Mouse (Mus musculus) MEL (cell line): ENCODE results near the gene Tomt. TPM values are rescaled to one million over a fixed set of nuclear protein-coding genes. Genes with fewer than 3 reads are reported as not detected.

Experiments
- DNase-seq: peaks from one replicate; pipeline ENCODE4 v3.0.0; 2011; ENCODE audit warnings: low read depth, low spot score
- H3K27ac ChIP-seq: 2 replicates; pipeline ENCODE4 v1.5.1; 2012; ENCODE audit warnings: low read depth, mild to moderate bottlenecking, control low read depth, low read length, moderate library complexity; ENCODE audit not compliant: control insufficient read depth
- H3K27me3 ChIP-seq, 2 experiments: fragments of 150-350 bp in 1 of 2; sonication (generic) in 1 of 2; 2 replicates each; pipeline ENCODE4 v1.6.1; 2012; ENCODE audit warnings: low read length in 2 of 2, mild to moderate bottlenecking in 2 of 2, improper control_type of control experiment in 1 of 2, moderate library complexity in 1 of 2; ENCODE audit not compliant: insufficient read depth in 2 of 2, control insufficient read depth in 1 of 2
- H3K36me3 ChIP-seq, 2 experiments: 2 replicates each; pipeline ENCODE4 v1.6.1; 2012 to 2014; ENCODE audit warnings: low read length in 2 of 2, improper control_type of control experiment in 1 of 2, inconsistent platforms in 1 of 2, mild to moderate bottlenecking in 1 of 2; ENCODE audit not compliant: insufficient read depth in 2 of 2, control insufficient read depth in 1 of 2
- H3K4me1 ChIP-seq, 2 experiments: fragments of 150-350 bp in 1 of 2; sonication (generic) in 1 of 2; 2 replicates each; pipeline ENCODE4 v1.6.1; 2012; ENCODE audit warnings: low read length in 2 of 2, improper control_type of control experiment in 1 of 2, mild to moderate bottlenecking in 1 of 2; ENCODE audit not compliant: insufficient read depth in 2 of 2, control insufficient read depth in 1 of 2
- H3K4me3 ChIP-seq, 2 experiments: fragments of 150-350 bp in 1 of 2; sonication (generic) in 1 of 2; 2 replicates each; pipeline ENCODE4 v1.5.1; 2012; ENCODE audit warnings: low read depth in 2 of 2, low read length in 2 of 2, mild to moderate bottlenecking in 2 of 2, moderate library complexity in 2 of 2, control low read depth in 1 of 2, improper control_type of control experiment in 1 of 2; ENCODE audit not compliant: control insufficient read depth in 1 of 2, insufficient read depth in 1 of 2
- H3K79me2 ChIP-seq: 2 replicates; pipeline ENCODE4 v1.6.1; 2012; ENCODE audit warnings: mild to moderate bottlenecking, low read length, moderate library complexity; ENCODE audit not compliant: control insufficient read depth, poor library complexity, insufficient read depth
- H3K9ac ChIP-seq: 2 replicates; pipeline ENCODE4 v1.6.1; 2012; ENCODE audit warnings: low read depth, mild to moderate bottlenecking, control low read depth, low read length, moderate library complexity; ENCODE audit not compliant: control insufficient read depth, poor library complexity, severe bottlenecking
- H3K9me3 ChIP-seq: fragments of 150-350 bp; sonication (generic); replicated peaks from 2 replicates; pipeline ENCODE4 v1.6.1; 2012; ENCODE audit warnings: mild to moderate bottlenecking, low read length, improper control_type of control experiment, moderate library complexity; ENCODE audit not compliant: insufficient read depth
- CHD1 ChIP-seq: IDR thresholded peaks from 2 replicates; pipeline ENCODE4 v1.6.1; 2012; ENCODE audit warnings: low read depth, mild to moderate bottlenecking, inconsistent platforms, low read length, improper control_type of control experiment
- CTCF ChIP-seq, 3 experiments: IDR thresholded peaks in 2 of 3; conservative IDR thresholded peaks in 1 of 3; 2 replicates each; pipeline ENCODE4 v1.5.1; 2011 to 2012; ENCODE audit warnings: low read length in 3 of 3, low read depth in 2 of 3, mild to moderate bottlenecking in 2 of 3, improper control_type of control experiment in 1 of 3, inconsistent platforms in 1 of 3, mixed read lengths in 1 of 3, moderate library complexity in 1 of 3; ENCODE audit not compliant: control insufficient read depth in 1 of 3, insufficient read depth in 1 of 3, poor library complexity in 1 of 3, severe bottlenecking in 1 of 3
- E2F4 ChIP-seq: IDR thresholded peaks from 2 replicates; pipeline ENCODE4 v1.6.1; 2011; ENCODE audit warnings: low read depth, low read length, improper control_type of control experiment, borderline replicate concordance
- HCFC1 ChIP-seq: IDR thresholded peaks from 2 replicates; pipeline ENCODE4 v1.6.1; 2012; ENCODE audit warnings: low read depth, mild to moderate bottlenecking, inconsistent platforms, low read length, improper control_type of control experiment, moderate library complexity
- MAX ChIP-seq: IDR thresholded peaks from 2 replicates; pipeline ENCODE4 v1.6.1; 2011; ENCODE audit warnings: low read length, improper control_type of control experiment
- MAZ ChIP-seq: IDR thresholded peaks from 2 replicates; pipeline ENCODE4 v1.6.1; 2012; ENCODE audit warnings: low read depth, mild to moderate bottlenecking, inconsistent platforms, low read length, improper control_type of control experiment
- MXI1 ChIP-seq: IDR thresholded peaks from 2 replicates; pipeline ENCODE4 v1.6.1; 2011; ENCODE audit warnings: mild to moderate bottlenecking, low read depth, low read length, improper control_type of control experiment
- MYB ChIP-seq: IDR thresholded peaks from 2 replicates; pipeline ENCODE4 v1.6.1; 2011; ENCODE audit warnings: mild to moderate bottlenecking, low read depth, low read length, improper control_type of control experiment
- NELFE ChIP-seq: IDR thresholded peaks from 2 replicates; pipeline ENCODE4 v1.6.1; 2011; ENCODE audit warnings: low read depth, low read length, improper control_type of control experiment
- POLR2A ChIP-seq, 2 experiments: IDR thresholded peaks; 2 replicates each; pipeline ENCODE4 v1.6.1; 2011 to 2012; ENCODE audit warnings: low read length in 2 of 2, mild to moderate bottlenecking in 2 of 2, control low read depth in 1 of 2, improper control_type of control experiment in 1 of 2, low read depth in 1 of 2, moderate library complexity in 1 of 2; ENCODE audit not compliant: control insufficient read depth in 1 of 2, insufficient read depth in 1 of 2, poor library complexity in 1 of 2
- POLR2AphosphoS5 ChIP-seq: IDR thresholded peaks from 2 replicates; pipeline ENCODE4 v1.6.1; 2012; ENCODE audit warnings: low read depth, borderline replicate concordance, mild to moderate bottlenecking, inconsistent platforms, low read length, moderate library complexity, mixed read lengths
- RAD21 ChIP-seq: IDR thresholded peaks from 2 replicates; pipeline ENCODE4 v1.6.1; 2011; ENCODE audit warnings: mild to moderate bottlenecking, low read depth, low read length, improper control_type of control experiment
- USF1 ChIP-seq: IDR thresholded peaks from 2 replicates; pipeline ENCODE4 v1.6.1; 2014; ENCODE audit warnings: low read depth, mild to moderate bottlenecking, inconsistent platforms, low read length, improper control_type of control experiment, moderate library complexity
- USF2 ChIP-seq, 2 experiments: IDR thresholded peaks; 2 replicates each; pipeline ENCODE4 v1.6.1; 2011 to 2012; ENCODE audit warnings: improper control_type of control experiment in 2 of 2, low read length in 2 of 2, borderline replicate concordance in 1 of 2, inconsistent platforms in 1 of 2, low read depth in 1 of 2, mild to moderate bottlenecking in 1 of 2; ENCODE audit not compliant: insufficient read depth in 1 of 2
- ZC3H11A ChIP-seq: IDR thresholded peaks from 2 replicates; pipeline ENCODE4 v1.6.1; 2012; ENCODE audit warnings: low read depth, mild to moderate bottlenecking, inconsistent platforms, low read length, improper control_type of control experiment
- ZKSCAN1 ChIP-seq: IDR thresholded peaks from 2 replicates; pipeline ENCODE4 v1.6.1; 2012; ENCODE audit warnings: low read depth, mild to moderate bottlenecking, inconsistent platforms, low read length, improper control_type of control experiment, moderate library complexity
- polyA plus RNA-seq, 2 experiments: library from polyadenylated mRNA; stranded (reverse) in 1 of 2; unstranded in 1 of 2; fragments of >175 nt in 1 of 2; fragments of >200 nt in 1 of 2; gene quantifications; 2 replicates each; pipeline versions ENCODE4 v1.2.1 to v1.2.4; 2012; ENCODE audit warnings: low replicate concordance in 2 of 2, low read depth in 1 of 2; ENCODE audit not compliant: insufficient read length in 2 of 2, insufficient read depth in 1 of 2, missing spikeins in 1 of 2
- total RNA-seq: library from RNA; depleted of rRNA; stranded (reverse); fragments of 300-350 nt; gene quantifications from 2 replicates; pipeline ENCODE4 v1.2.3, GENCODE M21; 2012

Gene Tomt
- total and polyA plus RNA-seq, 3 experiments: 0.82 to 1.3 TPM; not detected in 1

DNA sequence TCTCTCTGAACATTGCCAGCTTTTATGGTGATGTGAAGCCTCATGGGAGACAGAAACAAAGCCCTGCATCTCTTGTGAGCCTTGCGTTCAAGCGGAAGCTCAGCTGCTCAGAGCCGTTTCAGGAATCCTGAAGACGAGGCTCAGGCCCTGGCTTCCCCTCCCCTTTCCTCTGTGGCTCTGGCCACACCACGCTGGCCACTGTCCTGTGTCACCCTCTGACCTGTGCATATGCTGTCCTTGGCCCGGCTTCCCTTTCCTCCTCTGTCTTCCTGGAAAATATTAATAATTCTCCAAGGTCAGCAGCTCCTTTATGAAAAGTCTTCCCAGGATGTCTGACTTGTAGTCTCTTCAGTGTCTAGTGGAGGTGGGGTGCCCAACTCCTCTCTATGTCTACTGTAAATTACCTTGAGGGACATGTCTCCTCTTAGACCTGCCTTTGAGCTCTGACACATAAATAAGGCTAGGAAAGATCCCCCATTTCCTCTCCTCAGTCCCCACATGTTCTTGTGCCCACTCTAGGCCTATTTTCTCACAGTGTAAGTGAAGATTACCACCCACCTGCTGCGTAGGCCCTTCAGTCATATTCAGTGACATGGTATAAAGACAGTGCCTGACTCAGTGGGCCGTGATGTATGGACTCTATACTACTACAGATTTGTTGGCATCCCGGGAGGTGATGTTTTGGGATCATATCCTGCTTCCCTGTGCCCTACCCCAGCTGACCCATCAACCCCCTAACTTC, 23.6 kb downstream of the Tomt start:
- Histone ChIP-seq H3K27ac (no peak overlapping the region), H3K79me2 (no peaks in the 10 kb centered on the region), H3K27me3 (peaks cover 0 to 2% of the 10 kb centered on the region in 2 experiments; a peak in 2 of 4 replicates), H3K36me3 (no peaks in the 10 kb centered on the region)
- TF ChIP-seq USF1 (no peak), MYB (no peak), NELFE (no peak), CTCF (IDR thresholded peaks at IDR 0.05 in 2 of 3, conservative IDR thresholded peaks at IDR 0.05 in 1 of 3; ENCODE audit: control insufficient read depth in 1 of 3, insufficient read depth in 1 of 3, low read depth in 2 of 3, low read length in 3 of 3, poor library complexity in 1 of 3, severe bottlenecking in 1 of 3) (no peak)
- TF ChIP-seq, all 39 proteins: peak for 0
- Histone ChIP-seq H3K9ac (no peak overlapping the region), H3K9me3 (no peaks in the 10 kb centered on the region), H3K4me3 (no peak overlapping the region), H3K4me1 (no peaks in the 10 kb centered on the region)
- no peak for DNase-seq

DNA sequence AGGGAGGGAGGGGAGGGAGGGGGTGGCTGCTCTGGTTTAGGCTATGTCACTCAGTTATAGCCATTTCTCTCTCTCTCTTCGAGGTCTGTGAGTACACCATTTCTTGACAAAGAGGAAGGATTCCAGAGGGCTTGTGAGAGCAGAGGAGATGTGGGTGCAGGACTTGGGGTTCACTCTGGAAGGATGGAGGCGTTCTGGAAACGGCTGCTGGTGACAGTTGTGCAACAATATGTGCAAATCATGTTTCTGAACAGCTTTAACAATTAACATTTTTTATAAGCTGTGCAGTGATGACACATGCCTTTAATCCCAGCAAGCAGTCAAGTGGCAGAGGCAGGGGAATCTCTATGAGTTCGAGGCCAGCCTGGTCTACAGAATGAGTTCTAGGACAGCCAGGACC, 25.3 kb downstream of the Tomt start:
- TF ChIP-seq MAZ: no peak
- no peak for TF ChIP-seq ZC3H11A
- TF ChIP-seq POLR2A (IDR thresholded peaks at IDR 0.05; ENCODE audit: control insufficient read depth in 1 of 2, insufficient read depth in 1 of 2, low read depth in 1 of 2, low read length in 2 of 2, poor library complexity in 1 of 2): no peak
- TF ChIP-seq USF1: no peak
- TF ChIP-seq MXI1: no peak
- no peak for TF ChIP-seq MAX

DNA sequence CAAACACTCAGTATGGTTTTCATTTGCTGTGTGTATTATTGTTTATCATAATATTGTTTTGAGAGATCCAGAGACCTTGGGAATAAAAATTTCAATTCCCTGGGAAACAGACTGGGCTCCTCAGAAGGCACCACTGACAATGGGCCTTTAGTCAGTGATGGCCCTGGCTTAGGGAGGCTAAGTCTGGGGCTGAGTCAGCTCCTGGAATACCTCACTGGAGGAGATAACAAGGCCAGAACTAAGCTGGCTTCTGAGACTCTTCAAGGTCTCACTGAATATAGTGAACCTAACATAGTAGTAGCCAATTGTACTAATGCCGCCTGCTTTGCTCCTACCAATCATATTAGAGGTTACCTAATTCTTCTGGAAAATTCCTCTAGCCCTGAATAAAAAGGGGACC, 30.2 kb downstream of the Tomt start:
- Histone ChIP-seq H3K27me3 (no peaks in the 10 kb centered on the region; a peak in 1 of 4 replicates), H3K4me1 (no peaks in the 10 kb centered on the region)

More for the DNA sequence above, 25.3 kb downstream of the Tomt start:
- Histone ChIP-seq H3K9me3 (no peaks in the 10 kb centered on the region), H3K9ac (no peak overlapping the region), H3K4me1 (no peaks in the 10 kb centered on the region), H3K4me3 (no peak overlapping the region), H3K36me3 (no peaks in the 10 kb centered on the region), H3K27ac (no peak overlapping the region), H3K27me3 (peaks cover 0 to 2% of the 10 kb centered on the region in 2 experiments; a peak in 2 of 4 replicates), H3K79me2 (no peaks in the 10 kb centered on the region)
- no peak for DNase-seq

More for the DNA sequence above, 30.2 kb downstream of the Tomt start:
- no peak overlapping the region for H3K9ac ChIP-seq
- no peaks in the 10 kb centered on the region for H3K9me3 ChIP-seq
- no peak overlapping the region for H3K4me3 ChIP-seq
- no peak overlapping the region for H3K27ac ChIP-seq
- H3K79me2 ChIP-seq: no peaks in the 10 kb centered on the region
- no peaks in the 10 kb centered on the region for H3K36me3 ChIP-seq
- DNase-seq: no peak
- TF ChIP-seq ZKSCAN1: no peak
- no peak for TF ChIP-seq E2F4
- no peak for TF ChIP-seq MAZ
- no peak for TF ChIP-seq USF1
- no peak for TF ChIP-seq HCFC1
- no peak for TF ChIP-seq RAD21
- TF ChIP-seq CHD1: no peak
- TF ChIP-seq POLR2AphosphoS5: no peak
- TF ChIP-seq USF2 (IDR thresholded peaks at IDR 0.05; ENCODE audit: borderline replicate concordance in 1 of 2, insufficient read depth in 1 of 2, low read depth in 1 of 2, low read length in 2 of 2): no peak
- no peak for TF ChIP-seq ZC3H11A
- TF ChIP-seq, all 39 proteins: peak for 0
